Mouse (Mus musculus): Measurements from ENCODE around the gene Tyw3.

- no peak for TF ChIP-seq POLR2A (IDR thresholded peaks at IDR 0.05; ENCODE audit: borderline replicate concordance, insufficient read depth, low read length)
- TF ChIP-seq CTCF (IDR thresholded peaks at IDR 0.05; ENCODE audit: borderline replicate concordance, insufficient read depth, low read depth, low read length): no peak
Measured at GRCm38 (mm10) chr3:154533246-154533645, 63.7 kb downstream of the Tyw3 start.
